Mouse (Mus musculus): ENCODE measurements around the gene Camta1. TPM values are rescaled to one million over a fixed set of nuclear protein-coding genes. Genes with fewer than 3 reads are reported as not detected.
A peak's percentile ranks its signal among the peaks of the same experiment; 100 is the strongest.

The Camta1 gene
- polyA plus RNA-seq, 1 experiment from 2014 or later, result 83.5 TPM

DNA sequence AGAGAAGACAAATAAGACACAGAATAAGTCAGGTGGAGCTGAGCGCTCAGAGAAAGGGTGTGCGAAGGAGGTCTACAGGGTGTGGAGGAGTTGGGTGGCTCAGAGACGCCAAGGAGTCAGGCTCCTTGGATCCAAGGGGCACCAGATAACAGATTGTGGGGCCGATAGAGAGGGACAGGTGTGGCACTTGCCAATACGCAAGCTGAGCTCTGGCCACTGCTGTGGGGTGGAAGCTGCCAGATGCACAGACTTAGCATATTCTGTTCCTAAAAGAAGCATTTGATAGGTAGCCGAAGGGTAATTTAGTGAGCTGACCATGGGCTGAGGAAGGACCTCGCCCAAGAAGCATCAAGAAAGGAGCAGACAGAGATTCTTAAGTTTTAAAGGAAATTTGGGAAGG lies 177.1 kb downstream of the Camta1 start:
- Histone ChIP-seq H3K4me3 (ENCODE audit: low read length) (no peak overlapping the region), H3K36me3 (ENCODE audit: insufficient read depth, low read length) (no peaks in the 10 kb centered on the region), H3K9me3 (ENCODE audit: low read length) (no peaks in the 10 kb centered on the region), H3K9ac (replicated peaks; ENCODE audit: low read length) (no peak overlapping the region), H3K27me3 (ENCODE audit: insufficient read depth, low read length) (no peaks in the 10 kb centered on the region), H3K27ac (ENCODE audit: low read length) (no peak overlapping the region), H3K4me2 (replicated peaks; ENCODE audit: low read depth, low read length) (no peak overlapping the region), H3K4me1 (ENCODE audit: insufficient read depth, low read length) (no peaks in the 10 kb centered on the region)
- 83% methylated on average over 7 of the region's 7 CpGs for WGBS
- no peak for ATAC-seq (ENCODE audit: low FRiP score, low TSS enrichment)

DNA sequence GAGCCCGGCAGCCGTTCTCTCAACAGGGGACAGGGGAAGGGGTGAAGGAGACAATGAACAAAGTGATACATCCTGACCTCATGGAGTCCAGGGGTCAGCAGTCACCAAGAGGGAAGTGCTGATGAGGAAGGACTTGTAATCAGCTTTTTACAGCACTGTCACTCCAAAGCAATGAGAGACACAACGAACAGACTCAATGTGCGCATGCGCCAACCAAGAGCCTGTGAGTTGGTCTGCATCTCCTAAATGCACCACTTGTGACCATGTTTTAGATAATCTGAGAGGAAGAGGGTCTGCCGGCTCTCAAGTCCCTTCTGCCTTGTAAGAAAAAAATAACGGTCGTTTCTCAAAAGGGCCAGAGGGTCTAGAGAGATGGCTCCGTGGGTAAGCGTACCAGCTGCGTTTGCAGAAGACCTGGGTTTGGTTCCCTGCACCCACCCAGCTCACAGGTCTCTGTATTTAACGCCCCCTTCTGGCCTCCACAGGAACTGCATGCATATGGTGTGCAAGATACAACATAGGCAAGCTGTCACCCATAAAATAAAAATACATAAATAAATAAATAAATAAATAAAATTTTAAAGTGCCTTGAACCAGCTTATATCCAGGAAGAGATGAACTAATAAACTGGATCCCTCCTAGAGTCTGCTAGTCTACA lies 178.7 kb downstream of the Camta1 start:
- no peaks in the 10 kb centered on the region for H3K36me3 ChIP-seq (ENCODE audit: insufficient read depth, low read length)
- H3K27me3 ChIP-seq (ENCODE audit: insufficient read depth, low read length), result no peaks in the 10 kb centered on the region
- no peak overlapping the region for H3K4me3 ChIP-seq (ENCODE audit: low read length)
- no peak for ATAC-seq (ENCODE audit: low FRiP score, low TSS enrichment)
- H3K4me1 ChIP-seq (ENCODE audit: insufficient read depth, low read length), result no peaks in the 10 kb centered on the region
- H3K9me3 ChIP-seq (ENCODE audit: low read length), result peaks cover 4% of the 10 kb centered on the region
- no peak overlapping the region for H3K4me2 ChIP-seq (replicated peaks; ENCODE audit: low read depth, low read length)
- no peak overlapping the region for H3K9ac ChIP-seq (replicated peaks; ENCODE audit: low read length)
- no peak overlapping the region for H3K27ac ChIP-seq (ENCODE audit: low read length)
- WGBS, result 73% methylated on average over 12 of the region's 12 CpGs

DNA sequence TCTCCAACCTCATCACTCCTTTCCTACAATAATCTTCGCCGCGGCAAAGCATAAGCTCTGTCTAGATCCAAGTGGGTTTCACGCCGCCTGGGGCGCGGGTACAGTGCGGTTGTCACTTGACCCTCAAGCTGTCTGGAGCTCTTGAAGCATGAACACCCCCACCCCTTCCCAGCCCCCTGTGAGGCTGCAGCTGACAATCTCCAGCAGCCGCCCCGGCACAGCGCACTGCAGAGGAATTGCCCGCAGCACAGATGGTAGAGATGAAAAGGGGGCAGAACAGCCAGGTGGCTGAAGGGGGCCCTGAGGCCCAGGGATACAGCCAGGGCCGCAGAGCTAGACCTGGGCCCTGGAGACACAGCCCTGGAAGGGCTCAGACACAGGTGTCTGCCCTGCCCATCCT lies 189.2 kb downstream of the Camta1 start:
- H3K9me3 ChIP-seq (ENCODE audit: low read length), result no peaks in the 10 kb centered on the region
- H3K27ac ChIP-seq (ENCODE audit: low read length), result no peak overlapping the region
- 0 out of 2 replicates have a peak, but pooled peaks have one; percentile 10 for ATAC-seq (ENCODE audit: low FRiP score, low TSS enrichment)
- no peak overlapping the region for H3K4me3 ChIP-seq (ENCODE audit: low read length)
- H3K36me3 ChIP-seq (ENCODE audit: insufficient read depth, low read length), result no peaks in the 10 kb centered on the region
- WGBS, result 60% methylated on average over 13 of the region's 13 CpGs
- H3K27me3 ChIP-seq (ENCODE audit: insufficient read depth, low read length), result no peaks in the 10 kb centered on the region
- no peak overlapping the region for H3K9ac ChIP-seq (replicated peaks; ENCODE audit: low read length)
- H3K4me2 ChIP-seq (replicated peaks; ENCODE audit: low read depth, low read length), result no peak overlapping the region
- peaks cover 16% of the 10 kb centered on the region for H3K4me1 ChIP-seq (ENCODE audit: insufficient read depth, low read length)

DNA sequence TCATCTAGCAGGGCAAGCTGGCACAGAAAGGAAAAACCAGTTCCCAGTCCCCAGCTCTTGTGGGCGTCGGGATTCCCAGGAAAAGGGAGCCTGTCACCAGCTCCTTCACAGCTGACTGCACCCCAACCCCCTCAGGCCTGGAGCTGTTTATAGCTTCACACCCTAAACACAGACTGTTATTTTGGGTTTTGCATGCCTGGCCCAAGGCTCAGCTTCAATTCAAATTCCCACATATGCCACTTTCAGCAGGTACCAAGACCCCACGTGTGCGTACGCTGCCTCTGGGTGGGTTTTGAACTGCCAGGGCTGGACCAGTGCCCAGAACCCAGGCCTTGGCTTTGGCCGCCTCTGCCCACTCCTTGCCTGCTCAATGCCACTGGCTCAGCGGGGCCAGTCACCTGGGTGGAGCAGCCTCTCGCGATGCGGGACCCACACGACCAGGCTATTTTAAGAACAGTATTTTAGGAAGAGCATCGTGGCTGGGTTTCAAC lies 195.2 kb downstream of the Camta1 start:
- Histone ChIP-seq H3K27ac (ENCODE audit: low read length) (peak overlapping the region; percentile 33; the same call in 1 of the 2 replicates), H3K4me3 (ENCODE audit: low read length) (no peak overlapping the region), H3K4me1 (ENCODE audit: insufficient read depth, low read length) (peaks cover 19% of the 10 kb centered on the region), H3K9ac (replicated peaks; ENCODE audit: low read length) (no peak overlapping the region), H3K36me3 (ENCODE audit: insufficient read depth, low read length) (no peaks in the 10 kb centered on the region), H3K9me3 (ENCODE audit: low read length) (no peaks in the 10 kb centered on the region), H3K27me3 (ENCODE audit: insufficient read depth, low read length) (no peaks in the 10 kb centered on the region), H3K4me2 (replicated peaks; ENCODE audit: low read depth, low read length) (no peak overlapping the region)
- peak; percentile 50 for ATAC-seq (ENCODE audit: low FRiP score, low TSS enrichment)
- WGBS, result 43% methylated on average over 12 of the region's 12 CpGs

DNA sequence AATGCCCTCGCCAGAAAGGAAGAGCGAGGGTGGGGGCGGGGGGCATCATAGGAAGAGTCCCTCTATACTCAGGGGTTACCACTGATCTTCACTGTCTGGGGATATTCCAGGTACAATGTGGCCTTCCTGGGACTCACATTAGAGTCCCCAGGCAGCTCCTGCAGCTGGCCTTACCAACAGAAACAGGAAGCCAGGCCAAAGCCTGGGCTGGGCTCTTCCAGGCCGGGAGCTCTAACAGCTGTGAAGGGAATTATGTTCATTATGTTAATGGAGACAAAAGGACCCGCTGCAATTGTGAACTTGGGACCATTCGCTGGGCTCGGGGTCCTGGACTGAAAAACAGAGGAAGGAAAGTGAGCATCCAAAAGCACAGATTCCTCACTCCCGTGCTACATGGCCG lies 200.2 kb downstream of the Camta1 start:
- Histone ChIP-seq H3K27ac (ENCODE audit: low read length) (no peak overlapping the region), H3K27me3 (ENCODE audit: insufficient read depth, low read length) (no peaks in the 10 kb centered on the region), H3K4me1 (ENCODE audit: insufficient read depth, low read length) (peaks cover 20% of the 10 kb centered on the region), H3K36me3 (ENCODE audit: insufficient read depth, low read length) (no peaks in the 10 kb centered on the region), H3K9me3 (ENCODE audit: low read length) (no peaks in the 10 kb centered on the region), H3K4me3 (ENCODE audit: low read length) (no peak overlapping the region), H3K4me2 (replicated peaks; ENCODE audit: low read depth, low read length) (no peak overlapping the region), H3K9ac (replicated peaks; ENCODE audit: low read length) (no peak overlapping the region)
- WGBS, result 45% methylated on average over 9 of the region's 9 CpGs
- no peak for ATAC-seq (ENCODE audit: low FRiP score, low TSS enrichment)

DNA sequence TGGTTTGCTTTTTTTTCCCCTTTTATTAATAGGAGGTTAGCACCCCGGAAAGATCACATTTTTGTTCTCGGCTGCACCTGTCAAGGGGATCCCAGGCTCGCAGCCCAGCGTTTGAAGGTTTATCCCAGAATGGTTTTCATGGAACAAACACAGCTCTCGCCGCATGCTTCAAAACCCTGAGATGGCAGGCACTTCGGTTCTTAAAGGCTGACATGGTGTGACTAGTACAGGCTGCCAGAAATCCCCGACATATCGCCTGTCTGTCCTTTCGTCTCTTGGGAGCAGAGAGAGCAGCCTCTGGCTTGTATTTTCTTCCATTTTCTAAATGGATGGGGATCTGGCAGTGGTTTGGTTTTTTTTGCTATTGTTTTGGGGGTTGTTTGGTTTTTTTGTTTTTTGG lies 205.2 kb downstream of the Camta1 start:
- Histone ChIP-seq H3K4me1 (ENCODE audit: insufficient read depth, low read length) (peaks cover 22% of the 10 kb centered on the region), H3K27me3 (ENCODE audit: insufficient read depth, low read length) (no peaks in the 10 kb centered on the region), H3K4me2 (replicated peaks; ENCODE audit: low read depth, low read length) (no peak overlapping the region), H3K9ac (replicated peaks; ENCODE audit: low read length) (no peak overlapping the region), H3K27ac (ENCODE audit: low read length) (no peak overlapping the region), H3K36me3 (ENCODE audit: insufficient read depth, low read length) (no peaks in the 10 kb centered on the region), H3K4me3 (ENCODE audit: low read length) (no peak overlapping the region), H3K9me3 (ENCODE audit: low read length) (no peaks in the 10 kb centered on the region)
- 36% methylated on average over 10 of the region's 10 CpGs for WGBS
- ATAC-seq (ENCODE audit: low FRiP score, low TSS enrichment), result no peak

- no peak overlapping the region for H3K9ac ChIP-seq (replicated peaks; ENCODE audit: low read length)
- WGBS, result 11% methylated on average over 16 of the region's 16 CpGs
- no peaks in the 10 kb centered on the region for H3K9me3 ChIP-seq (ENCODE audit: low read length)
- H3K4me3 ChIP-seq (ENCODE audit: low read length), result no peak overlapping the region
- no peak overlapping the region for H3K27ac ChIP-seq (ENCODE audit: low read length)
- peak; percentile 23; the same call in 1 of the 2 replicates for ATAC-seq (ENCODE audit: low FRiP score, low TSS enrichment)
- H3K4me2 ChIP-seq (replicated peaks; ENCODE audit: low read depth, low read length), result no peak overlapping the region
- peaks cover 19% of the 10 kb centered on the region for H3K4me1 ChIP-seq (ENCODE audit: insufficient read depth, low read length)
- H3K27me3 ChIP-seq (ENCODE audit: insufficient read depth, low read length), result no peaks in the 10 kb centered on the region
- H3K36me3 ChIP-seq (ENCODE audit: insufficient read depth, low read length), result no peaks in the 10 kb centered on the region
Observed at GRCm38 (mm10) chr4:151655637-151656385, 205.9 kb downstream of the Camta1 start.

- Histone ChIP-seq H3K27me3 (ENCODE audit: insufficient read depth, low read length) (no peaks in the 10 kb centered on the region), H3K27ac (ENCODE audit: low read length) (no peak overlapping the region), H3K4me2 (replicated peaks; ENCODE audit: low read depth, low read length) (no peak overlapping the region), H3K4me3 (ENCODE audit: low read length) (no peak overlapping the region), H3K4me1 (ENCODE audit: insufficient read depth, low read length) (peaks cover 19% of the 10 kb centered on the region), H3K36me3 (ENCODE audit: insufficient read depth, low read length) (no peaks in the 10 kb centered on the region), H3K9me3 (ENCODE audit: low read length) (no peaks in the 10 kb centered on the region), H3K9ac (replicated peaks; ENCODE audit: low read length) (no peak overlapping the region)
- 50% methylated on average over 4 of the region's 4 CpGs for WGBS
- ATAC-seq (ENCODE audit: low FRiP score, low TSS enrichment), result no peak
Observed at GRCm38 (mm10) chr4:151655227-151655626, 206.4 kb downstream of the Camta1 start.

DNA sequence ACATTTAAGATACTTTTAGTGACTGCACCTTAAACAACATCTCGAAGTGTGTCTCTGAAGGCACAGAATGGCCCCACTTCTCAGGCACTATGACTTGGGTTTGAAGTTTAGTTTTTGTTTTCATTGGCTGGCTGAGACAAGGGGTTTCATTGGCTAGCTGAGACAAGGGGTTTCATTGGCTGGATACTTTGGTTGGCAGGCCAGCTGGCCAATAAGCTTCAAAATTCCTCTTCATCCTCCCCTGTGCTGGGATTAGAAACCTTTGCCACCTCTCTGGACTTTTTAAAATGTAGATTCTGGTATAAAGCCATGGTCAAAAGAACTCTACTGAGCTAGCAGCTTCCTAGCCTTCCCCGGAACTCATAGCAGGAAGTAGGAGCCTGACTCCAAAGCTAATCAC lies 219.3 kb downstream of the Camta1 start:
- H3K27ac ChIP-seq (ENCODE audit: low read length), result no peak overlapping the region
- ATAC-seq (ENCODE audit: low FRiP score, low TSS enrichment), result no peak
- no peaks in the 10 kb centered on the region for H3K9me3 ChIP-seq (ENCODE audit: low read length)
- H3K4me1 ChIP-seq (ENCODE audit: insufficient read depth, low read length), result peaks cover 11% of the 10 kb centered on the region
- peaks cover 2% of the 10 kb centered on the region for H3K27me3 ChIP-seq (ENCODE audit: insufficient read depth, low read length)
- no peaks in the 10 kb centered on the region for H3K36me3 ChIP-seq (ENCODE audit: insufficient read depth, low read length)
- no peak overlapping the region for H3K4me2 ChIP-seq (replicated peaks; ENCODE audit: low read depth, low read length)
- no peak overlapping the region for H3K4me3 ChIP-seq (ENCODE audit: low read length)
- WGBS, result 87% methylated on average over 2 of the region's 2 CpGs
- no peak overlapping the region for H3K9ac ChIP-seq (replicated peaks; ENCODE audit: low read length)

- Histone ChIP-seq H3K36me3 (ENCODE audit: insufficient read depth, low read length) (no peaks in the 10 kb centered on the region), H3K4me1 (ENCODE audit: insufficient read depth, low read length) (peaks cover 17% of the 10 kb centered on the region), H3K4me3 (ENCODE audit: low read length) (no peak overlapping the region), H3K9me3 (ENCODE audit: low read length) (no peaks in the 10 kb centered on the region), H3K9ac (replicated peaks; ENCODE audit: low read length) (no peak overlapping the region), H3K4me2 (replicated peaks; ENCODE audit: low read depth, low read length) (no peak overlapping the region), H3K27ac (ENCODE audit: low read length) (no peak overlapping the region), H3K27me3 (ENCODE audit: insufficient read depth, low read length) (peaks cover 2% of the 10 kb centered on the region)
- no peak for ATAC-seq (ENCODE audit: low FRiP score, low TSS enrichment)
- 77% methylated on average over 8 of the region's 8 CpGs for WGBS
Observed at GRCm38 (mm10) chr4:151640971-151641370, 220.7 kb downstream of the Camta1 start.

Measured in kidney, embryonic 16.5 days (tissue).